Mouse (Mus musculus) megakaryocyte-erythroid progenitor cell, adult 5-6 weeks (primary cell): ENCODE results near the gene Twf1. TPM values are rescaled to one million over a fixed set of nuclear protein-coding genes. Genes with fewer than 3 reads are reported as not detected.

Experiments used
- ATAC-seq: replicated peaks from 2 replicates; pipeline ENCODE4 v1.8.0; 2016; ENCODE audit warnings: mild to moderate bottlenecking, inconsistent platforms; ENCODE audit not compliant: severe bottlenecking, poor library complexity, low FRiP score, low TSS enrichment
- total RNA-seq, 2 experiments: library from RNA; stranded (forward) in 1 of 2; stranded (reverse) in 1 of 2; fragments of 200-1000, 215-1000 nt in 1 of 2; fragments of >200 nt in 1 of 2; fragmentation: Nextera tagmentation in 1 of 2; gene quantifications; 2 replicates each; pipeline ENCODE4 v1.2.3; 2014 to 2017

Gene Twf1
- total RNA-seq (2014; fragmentation: Nextera tagmentation) (18.4 and 24.8 TPM in 2 replicates), total RNA-seq (2017) (23.7 and 29.5 TPM in 2 replicates)

DNA sequence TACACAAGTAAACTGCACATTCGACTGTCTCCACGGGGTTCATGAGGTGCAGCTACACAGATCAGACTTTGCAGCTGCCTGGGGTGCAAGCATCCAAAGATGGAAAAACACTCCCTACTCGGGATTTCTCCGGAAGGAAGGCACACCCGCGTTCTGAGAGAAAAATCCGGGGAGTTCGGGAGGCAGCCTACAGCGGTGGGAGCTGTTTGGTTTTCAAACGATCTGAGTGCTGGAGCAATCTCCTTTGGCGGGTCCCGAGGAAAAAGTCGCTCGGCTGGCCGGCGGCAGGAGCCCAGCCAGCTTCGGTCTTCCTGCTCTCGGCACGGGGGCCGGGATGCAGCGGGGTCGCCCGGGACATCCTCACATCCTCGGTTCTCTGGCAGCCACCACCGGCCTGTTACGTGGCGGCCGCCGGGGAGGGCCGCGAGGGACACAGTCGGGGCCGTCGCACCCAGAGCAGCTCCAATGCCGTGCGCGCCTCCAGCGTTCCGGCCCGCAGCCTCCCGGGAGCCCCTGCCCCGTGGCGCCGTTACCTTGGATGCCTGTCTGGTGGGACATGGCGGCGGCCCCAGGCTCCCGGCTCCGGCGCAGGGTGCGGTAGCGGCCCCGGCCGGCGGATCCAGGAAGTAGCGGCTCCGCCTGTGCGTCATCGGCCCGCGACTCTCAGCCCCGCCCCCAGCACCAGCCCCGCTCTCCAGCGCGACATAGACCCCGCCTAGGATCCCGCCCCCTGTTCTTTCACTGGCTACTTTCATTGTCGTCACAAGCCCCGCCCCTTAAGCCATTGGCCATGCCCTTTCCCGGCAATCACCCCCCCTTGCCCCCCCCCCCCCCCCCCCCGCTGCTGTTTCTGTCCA lies at the start of gene Twf1:
Gene Twf1, minus strand, starts transcription at position 671 of the 857 bp plus-strand sequence.
- ATAC-seq: peak; percentile 99

DNA sequence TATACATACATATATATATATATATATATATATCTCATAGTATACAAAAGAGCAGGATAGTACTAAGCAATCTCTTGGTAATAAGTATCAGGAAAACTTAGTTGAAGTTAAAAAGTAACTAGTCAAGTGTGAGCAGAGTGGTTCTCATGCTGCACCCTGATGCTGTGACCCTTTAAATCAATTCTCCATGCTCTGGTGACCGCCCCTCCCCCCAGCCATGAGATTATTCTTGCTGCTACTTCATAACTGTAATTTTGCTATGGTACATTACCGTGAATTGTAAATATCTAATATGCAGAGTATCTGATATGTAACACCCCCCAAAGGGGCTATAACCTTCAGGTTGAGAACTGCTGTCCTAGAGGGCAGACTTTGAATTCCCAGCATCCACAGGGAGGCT lies 49.4 kb upstream of the Twf1 start:
- no peak for ATAC-seq

GRCm38 (mm10) chr15:94638207-94638606 lies 48.5 kb upstream of the Twf1 start:
- ATAC-seq: no peak

GRCm38 (mm10) chr15:94634524-94634923 lies 44.8 kb upstream of the Twf1 start:
- no peak for ATAC-seq

- ATAC-seq: no peak
Measured at GRCm38 (mm10) chr15:94630553-94630952, 40.9 kb upstream of the Twf1 start.

- ATAC-seq: peak; percentile 71
Measured at GRCm38 (mm10) chr15:94628830-94629601, 39.3 kb upstream of the Twf1 start, which contains the start of gene Tmem117. Gene Tmem117, plus strand, starts transcription at chr15:94629232.

- no peak for ATAC-seq
Measured at GRCm38 (mm10) chr15:94628463-94628829, 38.8 kb upstream of the Twf1 start.

DNA sequence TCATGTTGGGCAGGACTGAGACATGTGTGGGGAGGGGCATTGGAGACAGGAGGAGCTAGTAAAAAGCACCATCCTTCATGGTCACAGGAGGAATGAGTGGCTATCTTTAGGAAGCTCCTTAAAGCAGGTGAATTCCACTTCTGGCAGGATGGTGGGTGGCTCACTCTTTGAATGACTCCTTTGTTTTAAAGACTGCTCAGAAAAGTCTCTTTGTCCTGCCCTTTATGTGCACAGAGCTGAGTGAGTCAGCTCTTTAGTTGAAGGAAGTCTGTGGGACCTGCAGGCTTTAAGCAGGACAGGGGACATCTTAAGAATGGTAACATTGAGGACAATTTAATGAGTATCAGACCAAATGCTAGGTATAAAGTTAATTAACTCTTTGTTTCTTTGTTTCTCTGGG lies 31.2 kb upstream of the Twf1 start:
- no peak for ATAC-seq

- no peak for ATAC-seq
Measured at GRCm38 (mm10) chr15:94616036-94616435, 26.3 kb upstream of the Twf1 start.

- ATAC-seq: no peak
Measured at GRCm38 (mm10) chr15:94607768-94608167, 18.1 kb upstream of the Twf1 start.

DNA sequence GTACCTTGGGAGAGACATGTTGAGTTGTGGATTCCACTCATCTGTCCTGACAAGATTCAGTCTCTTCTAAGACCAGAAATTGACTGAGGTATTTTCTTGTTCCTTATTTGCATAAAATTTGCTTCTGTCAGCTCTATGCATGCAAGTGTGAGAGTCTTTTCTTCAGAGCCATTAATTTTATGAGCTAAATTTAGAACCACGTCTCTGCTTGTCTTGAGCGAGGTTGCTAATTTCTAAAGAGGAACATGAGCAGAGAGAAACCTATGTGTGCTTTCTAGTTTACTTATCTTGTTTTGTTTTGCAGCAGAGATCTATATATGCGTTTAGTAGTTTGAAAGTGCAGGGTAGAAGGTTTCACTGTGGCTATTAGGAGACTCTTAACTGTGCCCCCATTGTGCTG lies 12.8 kb upstream of the Twf1 start:
- no peak for ATAC-seq

DNA sequence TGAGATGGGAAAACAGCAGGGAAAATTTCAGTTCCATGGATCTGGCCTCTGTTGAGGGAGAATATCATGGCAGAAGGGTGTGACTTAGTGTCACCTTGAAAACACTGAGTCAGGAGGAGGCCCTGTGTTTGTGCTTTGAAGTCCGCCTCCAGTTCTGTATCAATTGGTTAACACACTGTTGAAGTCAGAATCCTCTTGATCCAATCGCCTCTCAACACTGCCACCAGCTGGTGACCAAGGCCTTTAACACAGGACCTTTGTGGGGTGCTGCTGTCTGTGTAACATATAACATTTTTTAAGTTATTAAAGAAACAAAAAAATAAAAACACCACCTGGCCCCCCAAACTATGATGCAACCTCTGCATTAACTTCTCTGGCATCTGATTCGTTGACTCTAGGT lies 11.7 kb upstream of the Twf1 start:
- peak; percentile 88 for ATAC-seq

DNA sequence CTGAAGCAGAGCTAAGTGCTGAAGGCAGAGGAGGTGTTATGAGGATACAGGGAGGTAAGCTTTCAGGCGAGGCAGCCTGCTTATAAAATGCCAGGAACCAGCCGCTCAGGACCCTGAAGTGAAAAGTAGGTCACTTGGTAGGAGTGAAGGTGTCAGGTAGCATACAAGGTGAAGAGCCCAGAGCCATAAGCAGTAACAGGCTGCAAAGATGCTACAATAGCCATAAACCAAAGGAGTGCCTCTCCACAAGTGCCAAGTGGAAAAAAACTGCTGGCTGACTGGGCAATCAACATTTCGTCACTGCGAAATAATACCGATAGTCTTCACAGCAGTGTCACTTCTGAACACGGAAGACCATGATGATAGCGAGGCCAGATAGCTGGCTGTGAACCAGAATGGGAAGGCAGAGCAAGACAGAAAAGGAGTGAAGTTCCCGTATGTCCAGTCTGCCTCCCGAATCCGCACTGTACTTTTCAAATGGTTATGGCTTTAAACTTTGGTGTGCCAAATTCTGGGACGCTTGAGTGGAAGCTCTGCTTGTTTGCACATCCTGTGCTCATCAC lies 10.5 kb upstream of the Twf1 start:
- no peak for ATAC-seq

DNA sequence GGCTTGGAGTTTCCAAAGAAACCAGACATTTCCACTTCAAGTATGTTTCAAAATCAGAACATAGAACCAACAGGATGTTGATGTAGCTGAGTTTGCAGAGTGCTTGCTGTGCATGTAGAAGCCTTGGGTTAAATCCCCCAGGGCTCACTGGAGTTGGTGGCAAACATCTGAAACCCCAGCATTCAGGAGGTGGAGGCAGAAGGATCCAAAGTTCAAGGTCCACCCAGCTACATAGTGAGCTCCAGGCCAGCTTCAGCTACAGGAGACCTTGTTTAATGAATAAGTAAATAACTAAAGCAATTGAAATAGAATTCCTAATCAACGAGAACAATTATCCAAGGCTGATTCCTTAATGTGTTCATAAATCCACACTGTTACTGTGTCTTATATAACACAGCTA lies 3.9 kb upstream of the Twf1 start:
- ATAC-seq: no peak

GRCm38 (mm10) chr15:94591356-94591755 lies 1.7 kb upstream of the Twf1 start:
- no peak for ATAC-seq

DNA sequence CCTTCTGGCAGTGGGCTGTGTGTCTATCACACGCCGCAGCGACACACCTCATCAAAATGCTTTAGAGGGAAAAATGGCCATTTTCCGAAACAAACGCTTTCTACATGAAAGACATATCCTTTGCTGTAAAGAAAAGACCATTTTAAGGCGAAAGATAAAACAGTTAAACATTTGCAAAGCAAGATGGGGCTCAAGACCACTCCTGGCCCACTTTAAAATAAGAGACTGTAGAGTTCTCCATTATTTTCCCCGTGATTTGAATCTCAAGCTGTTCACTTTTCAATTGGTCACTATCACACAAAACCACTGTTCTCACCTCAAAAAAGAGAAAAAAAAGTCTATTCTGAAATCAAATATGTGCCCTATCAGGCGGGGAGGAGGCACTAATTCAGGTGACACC lies 394 bp upstream of the Twf1 start:
- ATAC-seq: no peak

DNA sequence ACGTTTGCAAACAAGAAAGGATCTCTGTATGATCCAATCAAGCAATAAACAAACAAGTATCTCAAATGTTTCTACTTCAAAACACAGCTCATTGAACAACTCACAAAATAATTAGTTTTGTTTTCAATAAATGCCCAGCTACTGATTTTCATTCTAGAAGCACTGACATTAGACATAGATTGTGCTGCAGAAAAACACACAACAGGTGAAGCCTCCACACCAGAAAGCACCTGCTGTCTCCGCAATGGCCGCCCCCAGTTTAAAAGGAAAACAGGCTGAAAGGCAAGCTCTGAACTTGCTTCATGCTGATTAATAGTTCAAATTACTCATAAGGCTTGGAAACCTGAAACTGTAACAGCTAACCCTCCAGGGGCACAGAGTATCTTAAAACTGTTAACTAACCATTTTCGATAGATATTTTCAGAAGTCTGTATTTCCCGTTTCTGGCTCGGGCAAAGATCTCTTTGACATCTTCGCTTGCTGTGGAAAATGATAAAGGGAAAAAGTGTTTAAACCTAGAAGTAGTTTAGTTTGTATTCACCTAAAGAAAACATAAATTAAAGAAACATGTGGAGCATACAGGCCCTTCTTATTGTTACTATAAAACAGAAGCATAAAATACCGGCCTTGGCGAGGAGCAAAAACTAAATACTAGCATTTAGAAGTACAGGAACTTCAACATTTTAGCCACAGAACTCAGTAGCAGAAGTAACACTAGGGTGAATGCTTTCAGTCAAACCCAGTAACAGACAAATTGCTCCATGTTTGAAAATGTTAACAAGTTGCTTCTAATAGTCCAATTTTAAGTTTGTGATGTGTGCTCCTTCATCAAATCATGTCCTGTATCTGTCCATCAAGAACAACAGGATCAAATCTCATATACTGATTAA lies 1.6 kb downstream of the Twf1 start:
- no peak for ATAC-seq

- ATAC-seq: no peak
Measured at GRCm38 (mm10) chr15:94584738-94585137, 5.0 kb downstream of the Twf1 start.

GRCm38 (mm10) chr15:94583153-94583552 lies 6.5 kb downstream of the Twf1 start:
- ATAC-seq: no peak
